Mouse (Mus musculus) gastrocnemius, postnatal 4 days (tissue): ENCODE results near the gene Cald1. TPM values are rescaled to one million over a fixed set of nuclear protein-coding genes. Genes with fewer than 3 reads are reported as not detected.

ENCODE experiments used
- DNase-seq, 2 experiments: peaks; one replicate each; pipeline ENCODE4 v3.0.0; 2021 to 2022; ENCODE audit warnings: low spot score in 2 of 2, mixed read lengths in 2 of 2
- total RNA-seq, 2 experiments: library from RNA; stranded (reverse); gene quantifications; 2 replicates each; pipeline ENCODE4 v1.2.3; 2021

The Cald1 gene
- total RNA-seq, 2 experiments from 2014 or later, result 110 to 127 TPM

DNA sequence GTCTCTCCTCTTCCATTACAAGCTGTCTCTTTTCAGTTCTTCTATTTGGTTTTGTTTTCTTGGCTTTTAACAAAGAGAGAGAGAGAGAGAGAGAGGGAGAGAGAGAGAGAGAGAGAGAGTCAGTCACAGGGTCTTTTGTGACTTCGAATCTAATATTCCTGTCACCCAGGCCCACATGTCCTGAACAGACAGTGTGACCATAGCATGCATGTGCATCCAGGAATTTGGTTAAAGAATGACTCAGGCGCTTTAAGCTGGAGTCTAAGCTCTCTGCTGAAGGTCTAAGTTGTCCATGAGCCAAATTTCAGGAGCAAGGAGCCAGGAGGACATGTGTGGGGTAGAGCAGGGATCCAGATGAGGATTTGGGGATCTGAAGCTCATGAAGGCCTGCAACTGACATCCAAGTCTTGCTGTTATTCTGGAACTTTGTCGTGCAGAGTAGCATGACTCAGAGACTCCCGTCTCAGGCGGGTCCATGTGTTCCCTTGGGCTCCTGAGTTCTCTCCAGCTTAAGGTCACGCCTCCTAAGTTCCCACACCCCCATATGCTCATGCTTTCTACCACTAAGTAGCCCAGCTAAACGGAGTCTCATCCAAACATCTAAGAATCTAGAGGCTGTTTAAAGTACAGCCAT, 152.3 kb downstream of the Cald1 start:
- DNase-seq, result peak in 1 of 2 experiments; percentile 29

DNA sequence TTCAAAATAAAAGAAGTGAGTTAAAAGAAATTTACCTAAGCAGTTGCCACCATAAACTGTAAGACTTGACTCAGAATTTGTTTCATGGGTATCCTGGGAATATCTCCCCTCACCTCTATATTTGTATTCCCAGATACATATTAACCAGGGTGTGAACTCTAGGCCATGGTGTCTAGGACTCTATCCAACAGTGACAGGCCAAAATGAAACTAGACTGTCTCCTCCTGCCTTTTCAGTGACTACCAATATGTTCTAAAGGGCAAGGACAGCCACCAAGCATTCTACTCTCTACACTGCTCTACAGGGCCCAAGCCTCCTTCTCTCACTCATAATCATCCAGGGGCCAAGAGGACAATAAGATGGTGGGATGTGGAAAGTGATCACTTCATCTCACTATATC, 153.3 kb downstream of the Cald1 start:
- DNase-seq, result no peak

DNA sequence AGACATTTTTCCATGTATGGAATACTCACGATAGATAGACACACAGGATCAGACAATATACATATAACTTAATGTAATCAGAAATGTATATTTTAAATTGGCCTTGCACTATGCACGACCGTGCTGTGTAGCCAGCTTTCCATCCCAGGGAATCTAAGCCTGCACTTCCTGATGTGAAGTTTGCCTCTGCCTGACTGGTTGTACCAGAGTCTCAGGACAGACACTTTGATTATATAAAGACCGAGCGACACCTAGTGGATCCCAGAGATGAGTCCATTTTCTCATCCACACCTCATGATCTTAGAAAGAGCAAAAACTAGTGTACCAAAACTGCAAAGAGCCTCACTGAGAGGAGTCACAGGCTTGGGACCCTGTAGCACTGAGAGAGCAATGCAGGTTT, 156.1 kb downstream of the Cald1 start:
- DNase-seq, result peak in 1 of 2 experiments; percentile 46

DNA sequence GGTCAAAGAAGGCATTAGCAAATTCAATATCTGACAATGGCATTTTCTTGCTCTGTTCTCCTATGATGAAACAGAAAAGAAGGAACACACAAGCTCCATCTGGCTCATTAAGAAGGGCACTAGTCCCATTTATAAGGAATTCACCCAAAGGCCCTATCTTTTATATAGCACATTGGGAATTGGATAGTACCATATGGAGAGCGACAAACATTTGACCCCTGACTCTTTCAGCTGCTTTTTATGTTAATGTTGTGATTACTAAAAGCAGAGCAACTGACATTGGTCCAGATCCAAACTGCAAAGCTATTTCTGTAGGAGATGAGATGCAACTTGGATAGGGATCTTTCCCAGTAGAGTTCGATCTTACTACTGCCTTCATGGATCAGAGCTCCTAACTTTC, 160.0 kb downstream of the Cald1 start:
- no peak for DNase-seq

DNA sequence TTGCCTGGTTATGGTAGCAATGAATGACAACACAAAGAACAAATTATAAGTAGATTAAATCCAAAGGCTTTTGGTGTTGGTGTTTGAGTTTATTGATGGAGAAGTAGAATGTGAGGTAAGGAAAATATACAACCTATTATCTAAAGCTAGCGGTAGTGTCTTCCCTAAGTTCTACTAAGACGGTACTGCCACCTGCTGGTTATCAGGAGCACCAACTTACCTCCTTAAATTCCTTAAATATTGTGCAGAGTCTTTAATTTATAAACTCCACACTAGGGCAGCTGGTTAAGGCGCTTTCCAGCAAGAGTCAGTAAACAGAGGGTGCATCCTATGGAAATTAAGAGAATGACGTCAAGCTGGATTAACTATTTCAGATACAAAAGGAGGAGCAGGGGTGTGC, 161.7 kb downstream of the Cald1 start:
- peak in 1 of 2 experiments; percentile 45 for DNase-seq

DNA sequence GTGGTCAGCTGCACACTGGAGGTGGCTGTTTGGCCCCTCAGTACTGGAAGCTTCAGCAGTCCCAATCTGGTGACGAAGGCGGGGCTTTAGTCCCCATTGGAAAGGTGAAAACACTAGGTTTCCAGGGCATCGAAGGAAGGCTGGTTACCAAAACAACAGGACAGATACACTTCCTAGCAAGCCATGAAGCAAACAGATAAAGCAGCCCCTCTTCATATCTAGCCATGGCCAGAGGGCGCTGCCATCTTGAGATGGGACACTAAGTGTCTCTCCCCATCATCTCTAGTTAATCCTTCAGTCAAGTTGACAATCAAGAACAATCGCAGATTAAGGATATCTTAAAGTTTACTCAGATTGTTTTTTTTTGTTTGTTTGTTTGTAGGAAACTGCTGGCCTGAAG, 167.4 kb downstream of the Cald1 start:
- no peak for DNase-seq

DNA sequence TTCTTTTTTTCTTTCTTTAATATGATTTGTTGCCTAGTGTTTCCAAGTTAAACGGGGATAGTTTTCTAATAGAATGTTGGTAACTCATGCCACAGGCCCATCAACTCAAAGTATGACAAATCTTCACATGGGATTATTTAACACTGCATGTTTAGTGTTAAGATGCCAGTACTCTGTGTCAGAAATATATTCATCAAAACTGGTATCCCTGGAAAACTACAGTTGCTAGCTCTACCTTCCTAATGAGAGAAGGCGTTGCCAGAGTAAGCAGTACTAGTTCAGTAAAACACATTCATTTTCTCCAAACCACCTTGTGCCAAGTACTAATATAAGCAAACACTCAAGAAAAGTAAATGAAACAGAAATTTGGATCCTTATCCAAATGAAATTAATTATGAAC, 171.7 kb downstream of the Cald1 start:
- no peak for DNase-seq

DNA sequence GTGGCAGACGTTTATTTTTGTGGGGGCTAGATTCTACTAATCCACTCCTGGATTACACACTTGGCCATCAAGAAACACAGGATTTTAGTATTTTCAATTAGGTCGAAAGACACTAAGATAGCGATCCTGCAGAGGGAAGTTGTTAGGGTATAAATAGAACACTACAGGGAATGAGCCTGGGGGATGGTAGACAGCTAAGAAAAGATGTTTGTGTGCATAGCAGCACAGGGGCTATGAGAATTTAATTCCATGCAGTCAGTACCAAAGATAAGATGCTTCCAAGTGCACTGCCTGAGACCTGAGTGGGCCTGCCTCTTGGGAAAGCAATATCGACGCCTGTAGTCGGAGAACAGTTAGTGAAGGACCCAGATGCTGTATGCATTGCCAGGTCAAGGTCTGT, 172.2 kb downstream of the Cald1 start:
- DNase-seq, result no peak

DNA sequence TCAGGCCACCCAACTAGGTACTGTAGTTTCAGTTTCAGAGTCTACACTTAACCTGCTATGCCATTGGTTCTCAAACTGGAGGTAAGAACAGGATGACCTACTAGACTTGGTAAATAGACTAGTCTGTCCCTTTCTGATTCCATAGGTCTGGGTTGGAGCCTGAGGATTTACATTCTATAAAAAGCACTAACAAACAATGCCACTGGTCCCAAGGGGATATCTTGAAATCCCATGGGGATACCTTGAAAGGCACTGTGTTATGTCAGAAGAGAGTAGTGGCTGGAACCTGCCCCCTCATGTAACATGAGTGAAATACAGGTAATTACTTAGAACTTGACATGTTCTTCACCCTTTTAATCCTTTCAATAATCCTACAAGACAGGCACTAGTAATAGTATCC, 178.1 kb downstream of the Cald1 start:
- no peak for DNase-seq

DNA sequence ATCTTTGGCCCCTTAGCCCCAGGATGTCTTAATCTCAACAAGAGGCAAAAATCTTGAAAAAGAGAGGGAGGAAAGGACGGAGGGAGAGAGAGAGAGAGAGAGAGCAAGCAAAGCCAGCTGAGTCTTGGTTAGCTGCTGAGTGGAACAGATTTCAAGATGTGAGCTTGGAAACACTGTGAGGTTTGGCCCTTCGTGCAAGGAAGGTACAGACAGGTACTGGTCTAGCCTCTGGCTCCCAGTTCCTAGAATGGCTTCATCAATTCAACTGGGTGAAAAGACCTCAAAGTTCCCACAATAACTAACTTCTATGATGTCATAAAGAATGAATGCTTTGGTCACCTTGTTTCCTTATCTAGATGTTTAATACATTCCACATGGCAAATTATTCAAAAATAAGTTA, 178.8 kb downstream of the Cald1 start:
- DNase-seq, result no peak

DNA sequence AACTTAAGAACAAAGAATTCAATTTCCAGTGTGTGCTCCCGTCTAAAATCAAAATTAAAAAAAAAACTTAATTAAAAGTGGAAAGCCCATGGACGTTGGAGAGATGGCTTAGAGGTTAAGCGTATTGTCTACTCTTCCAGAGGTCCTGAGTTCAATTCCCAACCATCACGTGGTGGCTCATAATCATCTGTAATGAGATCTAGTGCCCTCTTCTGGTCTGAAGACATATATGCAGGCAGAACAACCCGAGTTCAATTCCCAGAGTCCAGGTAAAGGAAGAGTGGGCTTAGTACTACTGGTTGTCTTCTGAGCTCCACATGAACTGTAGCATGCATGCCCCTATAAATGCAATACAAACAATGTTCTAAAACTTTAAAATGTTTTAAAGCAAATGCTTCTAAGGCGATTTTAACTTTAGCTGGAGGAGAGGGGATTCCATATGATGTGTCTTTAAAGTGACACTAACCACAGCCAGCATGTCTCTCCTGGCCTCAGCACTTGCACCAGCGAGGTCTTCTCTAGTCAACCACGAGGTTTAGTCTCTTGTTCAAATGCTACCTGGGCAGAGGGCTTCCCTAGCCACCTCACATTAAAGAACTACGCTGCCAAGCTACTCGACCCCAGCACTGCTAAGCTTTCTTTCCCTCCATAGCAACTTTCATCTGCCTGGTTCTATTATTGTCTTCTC, 179.8 kb downstream of the Cald1 start:
- DNase-seq, result no peak

DNA sequence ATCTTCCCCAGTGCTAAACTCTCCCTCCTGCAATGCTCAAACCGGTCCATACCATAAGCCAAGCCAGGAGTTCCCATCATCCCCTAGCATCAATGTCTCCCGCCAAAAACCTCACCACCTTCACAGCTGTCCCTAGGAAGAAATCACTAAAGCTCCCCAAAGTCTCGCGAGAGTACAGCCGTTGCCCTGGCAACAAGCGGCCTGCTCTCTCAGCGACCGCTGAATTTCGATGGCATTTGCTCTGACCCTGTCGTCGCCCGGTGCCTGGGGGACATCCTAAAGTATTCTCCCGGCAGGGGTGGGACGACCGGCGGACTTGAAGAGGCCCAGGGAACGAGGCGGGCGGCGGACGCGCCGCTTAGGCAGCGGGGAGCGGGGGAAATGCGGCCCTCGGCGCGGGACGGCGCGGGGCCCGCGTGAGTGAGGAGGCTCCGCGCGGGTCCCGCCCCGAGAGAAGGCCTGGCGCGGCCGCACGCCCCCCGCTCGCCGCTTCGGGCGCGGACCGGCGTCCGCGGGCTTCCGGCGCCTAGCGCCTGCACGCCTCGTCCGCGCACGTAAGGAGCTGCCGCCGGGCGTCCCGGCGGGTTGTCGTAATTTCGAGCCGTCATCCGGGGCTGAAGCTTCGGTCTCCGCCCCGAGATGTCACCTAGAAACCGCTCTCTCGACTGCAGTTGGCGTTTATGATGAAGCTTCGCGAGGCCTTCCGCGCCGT, 182.1 kb downstream of the Cald1 start, which contains the start of gene Agbl3:
Gene Agbl3 (plus strand): TSS at position 202 of the 712 bp plus-strand sequence.
- peak; percentile 93 to 98 for DNase-seq

DNA sequence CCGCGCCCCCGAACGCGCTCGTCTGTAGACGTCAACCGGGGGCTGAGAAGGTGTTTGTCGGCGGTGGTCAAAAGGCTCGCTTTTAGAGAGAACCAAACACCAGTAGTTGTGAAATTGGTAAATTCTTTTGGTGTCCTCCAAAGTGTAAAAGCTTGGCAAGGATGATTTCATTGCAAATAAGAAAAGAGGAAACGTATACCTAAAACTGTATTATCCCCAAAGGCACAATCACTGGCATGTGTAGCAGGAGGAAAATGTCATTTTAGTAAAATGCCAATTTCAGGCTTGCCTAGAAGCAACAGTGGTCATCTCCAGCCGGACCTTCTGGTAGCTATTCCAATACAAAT, 182.6 kb downstream of the Cald1 start:
- DNase-seq, result no peak

DNA sequence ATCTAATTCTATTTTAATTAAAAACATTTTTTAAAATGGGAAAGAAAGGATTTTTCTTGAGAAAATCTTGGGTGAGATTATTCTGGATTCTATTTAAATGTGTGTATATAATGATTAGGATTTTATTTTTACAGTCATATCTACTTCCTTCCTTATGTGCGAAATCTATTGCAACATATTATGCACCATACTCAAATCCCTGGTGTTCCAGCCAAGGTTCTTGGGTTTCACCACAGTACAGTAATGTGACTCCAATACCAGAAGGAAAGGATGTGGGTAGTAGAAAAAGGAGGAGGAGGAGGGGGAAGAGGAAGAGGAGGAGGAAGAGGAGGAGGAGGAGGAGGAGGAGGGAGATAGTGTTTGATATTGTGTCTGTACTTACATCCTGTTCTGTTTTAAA, 184.2 kb downstream of the Cald1 start:
- DNase-seq, result no peak

DNA sequence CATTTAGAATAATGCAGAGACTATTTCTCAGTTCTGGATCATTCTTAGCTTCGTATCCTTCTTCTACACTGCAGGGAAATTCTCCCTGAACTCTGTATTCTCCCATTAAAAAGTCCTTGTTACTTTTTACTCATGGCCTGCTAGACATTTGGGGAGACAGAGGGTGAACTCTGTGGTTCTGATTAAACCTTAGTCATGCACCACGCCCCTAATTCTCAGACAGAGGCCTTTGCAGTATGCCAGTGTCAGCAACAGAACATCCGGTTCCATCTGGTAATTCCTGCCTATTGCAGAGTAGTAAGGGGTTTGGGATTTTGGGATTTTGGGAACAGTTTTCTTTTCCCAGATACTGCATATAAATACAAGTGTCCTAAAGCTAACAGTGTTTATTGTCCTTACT, 198.6 kb downstream of the Cald1 start:
- DNase-seq, result no peak

DNA sequence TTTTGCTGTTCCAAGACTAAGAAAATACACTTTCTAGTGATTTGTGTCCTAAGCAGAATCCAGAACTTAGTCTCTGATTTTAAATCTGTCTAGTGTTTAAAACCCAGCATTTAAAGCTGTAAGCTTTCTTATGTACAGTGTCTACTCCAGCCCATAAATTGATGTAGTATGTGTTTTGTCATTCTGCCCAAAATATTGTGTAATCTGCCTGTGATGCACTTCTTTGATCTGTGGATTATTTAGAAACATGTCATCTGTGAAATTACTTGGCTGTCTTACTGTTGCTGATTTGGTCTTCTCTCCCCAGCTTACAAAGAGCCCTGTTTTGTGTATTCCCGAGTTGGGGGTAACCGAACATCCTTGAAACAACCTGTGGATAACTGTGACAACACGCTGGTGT, 199.6 kb downstream of the Cald1 start:
- DNase-seq, result no peak

DNA sequence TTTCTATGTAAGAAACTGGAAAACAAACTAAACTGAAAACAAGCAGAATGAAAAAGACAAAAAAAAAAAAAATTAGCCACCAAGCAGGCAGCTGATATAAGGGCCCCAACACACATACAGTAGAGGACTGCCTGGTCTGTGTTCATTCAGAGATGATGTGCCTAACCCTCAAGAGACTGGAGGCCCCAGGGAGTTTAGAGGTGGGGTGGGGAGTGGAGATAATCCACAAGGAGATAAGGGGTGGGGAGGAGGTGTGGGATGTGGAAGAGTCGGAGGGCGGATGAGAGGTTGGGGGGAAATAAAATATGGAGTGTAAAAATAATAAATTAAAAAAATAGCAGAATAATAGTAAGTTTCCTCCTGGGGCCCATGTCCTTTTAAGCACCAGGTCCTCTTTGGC, 207.3 kb downstream of the Cald1 start:
- DNase-seq, result no peak

DNA sequence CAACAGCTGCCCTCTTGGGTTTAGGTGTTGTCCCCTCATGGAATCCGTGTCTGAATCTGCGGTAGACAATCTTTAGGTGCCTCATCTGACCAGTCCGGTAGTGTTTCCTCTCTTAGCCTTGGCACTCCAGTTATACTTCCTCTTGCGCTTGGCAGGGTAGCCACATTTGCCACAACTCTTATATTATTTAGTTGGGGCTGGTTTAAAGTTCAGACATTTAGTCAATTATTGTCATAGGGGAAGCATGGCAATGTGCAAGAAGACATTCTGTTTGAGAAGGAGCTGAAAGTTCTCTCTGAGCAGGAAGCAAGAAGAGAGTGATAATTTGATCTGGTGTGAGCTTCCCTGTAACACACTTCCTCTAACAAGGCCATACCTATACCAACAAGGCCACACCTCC, 212.4 kb downstream of the Cald1 start:
- no peak for DNase-seq

DNA sequence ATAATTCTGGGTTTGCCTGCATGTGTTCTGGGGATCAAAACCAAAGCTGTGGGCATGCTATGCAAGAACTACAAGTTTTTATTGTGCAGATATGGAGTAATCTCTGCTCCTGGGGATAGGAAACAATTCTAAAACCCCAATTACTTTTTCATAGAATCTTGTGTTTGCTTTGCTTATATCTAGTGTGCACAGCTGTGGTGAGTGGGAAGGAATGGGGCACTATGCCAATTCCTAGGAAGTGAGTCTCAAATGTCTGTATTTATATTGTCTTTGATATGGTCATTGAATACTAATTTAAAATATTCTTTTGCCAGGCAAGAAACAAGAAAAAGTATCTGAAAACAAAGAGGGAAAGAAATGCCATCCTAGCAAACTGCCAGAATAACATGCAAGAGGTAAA, 226.1 kb downstream of the Cald1 start:
- no peak for DNase-seq
